8 mouse cellular contexts compared by ENCODE assay signal in genomic region chr17:31385671-31386665, GRCm38 (mm10). TPM values are rescaled to one million over a fixed set of nuclear protein-coding genes. Genes with fewer than 3 reads are reported as not detected.
DNase-seq lines count a peak whose midpoint lies in the region; ATAC-seq and TF ChIP-seq lines count a peak whose summit lies in the region.

Gene Pde9a, plus strand, starts transcription at chr17:31386210.

- peaks cover 19% of the 10 kb centered on the region; the same call in 1 of the 2 replicates for H3K4me1 ChIP-seq in intestine, postnatal 0 days (replicated peaks; ENCODE audit: control insufficient read depth, insufficient read depth, low read length)
- peaks cover 27% of the 10 kb centered on the region for H3K4me1 ChIP-seq in midbrain, embryonic 11.5 days (ENCODE audit: control insufficient read depth, insufficient read depth, low read length)

- no peak for TF ChIP-seq CTCF in intestine, postnatal 0 days (IDR thresholded peaks at IDR 0.05; ENCODE audit: low read depth)

- ATAC-seq in intestine, postnatal 0 days = peak; percentile 58
- ATAC-seq in midbrain, embryonic 11.5 days (ENCODE audit: low FRiP score) = peak; percentile 92
- ATAC-seq in inflammation-experienced regulatory T-cells, adult 6 months = no peak

- intact Hi-C loops in left cerebral cortex, postnatal 36 days (cut with DNase I) = loop anchor here (5.0 kb wide), 1 partner anchor 41 kb away; no protein-coding TSS in a partner anchor

- WGBS in intestine, postnatal 0 days = 3% methylated on average over 40 of the region's 56 CpGs
- under 1% methylated on average over 37 of the region's 56 CpGs for WGBS in midbrain, embryonic 11.5 days

- H3K36me3 ChIP-seq in intestine, postnatal 0 days (ENCODE audit: control insufficient read depth, insufficient read depth) = no peaks in the 10 kb centered on the region
- no peaks in the 10 kb centered on the region for H3K36me3 ChIP-seq in midbrain, embryonic 11.5 days (ENCODE audit: control insufficient read depth, insufficient read depth, low read length)

- peak within 1 kb of the TSS; percentile 98 for H3K4me2 ChIP-seq in intestine, postnatal 0 days (replicated peaks; ENCODE audit: low read depth)
- peak within 1 kb of the TSS; percentile 95 for H3K4me2 ChIP-seq in midbrain, embryonic 11.5 days

- peak within 1 kb of the TSS; percentile 79 for H3K4me3 ChIP-seq in intestine, postnatal 0 days (ENCODE audit: low read depth, low read length)
- peak within 1 kb of the TSS; percentile 63 for H3K4me3 ChIP-seq in midbrain, embryonic 11.5 days (ENCODE audit: low read depth, low read length)

- H3K9me3 ChIP-seq in intestine, postnatal 0 days (ENCODE audit: control insufficient read depth) = no peaks in the 10 kb centered on the region
- no peaks in the 10 kb centered on the region for H3K9me3 ChIP-seq in midbrain, embryonic 11.5 days (ENCODE audit: control insufficient read depth, low read length)

- peak within 1 kb of the TSS; percentile 41; the same call in 1 of the 2 replicates for H3K27ac ChIP-seq in intestine, postnatal 0 days (ENCODE audit: low read depth, low read length)
- no peak within 1 kb of the TSS; the same call in 1 of the 2 replicates for H3K27ac ChIP-seq in midbrain, embryonic 11.5 days (ENCODE audit: low read depth, low read length)

- no peaks in the 10 kb centered on the region for H3K27me3 ChIP-seq in intestine, postnatal 0 days (replicated peaks; ENCODE audit: control insufficient read depth, insufficient read depth, low read length)
- H3K27me3 ChIP-seq in midbrain, embryonic 11.5 days (ENCODE audit: control insufficient read depth, insufficient read depth, low read length) = peaks cover 2% of the 10 kb centered on the region; the same call in 1 of the 2 replicates

- H3K9ac ChIP-seq in intestine, postnatal 0 days (ENCODE audit: low read depth, low read length) = peak within 1 kb of the TSS; percentile 71
- peak within 1 kb of the TSS; percentile 79 for H3K9ac ChIP-seq in midbrain, embryonic 11.5 days (ENCODE audit: low read length)

- DNase-seq in adrenal gland, postnatal 4 days (ENCODE audit: low spot score in 2 of 2) = peak; percentile 30 to 32
- peak; percentile 90 for DNase-seq in embryo, embryonic 9.5 days (ENCODE audit: extremely low spot score)
- peak; percentile 97 for DNase-seq in heart, adult 11 months
- DNase-seq in left cerebral cortex, postnatal 36 days (ENCODE audit: low spot score in 2 of 2) = peak; percentile 49 to 57
- peak; percentile 96 for DNase-seq in midbrain, embryonic 11.5 days (ENCODE audit: low spot score, missing footprints)
- DNase-seq in spleen, postnatal 36 days (ENCODE audit: low spot score in 2 of 2) = peak; percentile 9 to 14

RNA-seq across cellular contexts. Expression of gene Pde9a, which starts in this region (rescaled TPM):
- total RNA-seq in adrenal gland, postnatal 4 days (2021) = 10 to 100 TPM in 1 of 2 experiments, 1 to 10 TPM in 1; 6.3 to 12.6 TPM
- 58.8 and 59.8 TPM in 2 replicates for polyA plus RNA-seq in intestine, postnatal 0 days (2015; fragmentation: Nextera tagmentation; extraction: Ambion mirVana)
- total RNA-seq in left cerebral cortex, postnatal 36 days (2021) = 10 to 100 TPM; 19.7 to 30.6 TPM
- 23.4 and 23.5 TPM in 2 replicates for polyA plus RNA-seq in midbrain, embryonic 11.5 days (2014; fragmentation: Nextera tagmentation; extraction: Ambion mirVana)
- not detected for polyA plus RNA-seq in inflammation-experienced regulatory T-cells, adult 6 months (2017; shearing (Covaris generic))

Comparison
In these comparisons a context has a peak if more than half of its experiments do, and no peak if none do; other contexts are left out.
1. RNA of gene Pde9a (polyA plus RNA-seq): 58.8 to 59.8 TPM in intestine, postnatal 0 days and 23.4 to 23.5 TPM in midbrain, embryonic 11.5 days; not detected in inflammation-experienced regulatory T-cells, adult 6 months; every median in the first group is over 10 times any median in the second.
2. DNase-seq: peak in every context shown above with its lines; median percentile 97 in heart, adult 11 months; 96 in midbrain, embryonic 11.5 days; 90 in embryo, embryonic 9.5 days; 53 in left cerebral cortex, postnatal 36 days; 31 in adrenal gland, postnatal 4 days; 12 in spleen, postnatal 36 days.